Mouse (Mus musculus): ENCODE data around the gene Abhd14b. TPM values are rescaled to one million over a fixed set of nuclear protein-coding genes. Genes with fewer than 3 reads are reported as not detected.
A peak's percentile ranks its signal among the peaks of the same experiment; 100 is the strongest.

The Abhd14b gene
- total RNA-seq (2021) = 10 to 100 TPM; 13.9 to 17.0 TPM
- long read RNA-seq, experiment 1, transcript Abhd14b-201 (4 exons, 1,745 nt) = major isoform, 7 of 18 reads
- long read RNA-seq, experiment 1, partial matches to known transcripts = 3 of 18 reads
- long read RNA-seq, experiment 1, other reads (novel, unspliced or antisense) = 6 of 18 reads
- long read RNA-seq, experiment 2, transcript Abhd14b-201 (4 exons, 1,745 nt) = major isoform, 8 of 18 reads
- long read RNA-seq, experiment 2, partial matches to known transcripts = 5 of 18 reads
- long read RNA-seq, experiment 2, other reads (novel, unspliced or antisense) = 4 of 18 reads

GRCm38 (mm10) chr9:106447348-106447747, at the start of gene Abhd14b, which contains the start of gene Abhd14a:
Gene Abhd14b (plus strand): TSS chr9:106447459.
Gene Abhd14a (minus strand): TSS chr9:106447678.
- TF ChIP-seq CTCF (conservative IDR thresholded peaks at IDR 0.05) = peak; percentile 72
- peak; percentile 89 to 93 for DNase-seq (ENCODE audit: low spot score in 2 of 2)
- Histone ChIP-seq H3K4me3 (peak within 1 kb of the TSS; percentile 80), H3K27ac (peak within 1 kb of the TSS; percentile 93)

DNA sequence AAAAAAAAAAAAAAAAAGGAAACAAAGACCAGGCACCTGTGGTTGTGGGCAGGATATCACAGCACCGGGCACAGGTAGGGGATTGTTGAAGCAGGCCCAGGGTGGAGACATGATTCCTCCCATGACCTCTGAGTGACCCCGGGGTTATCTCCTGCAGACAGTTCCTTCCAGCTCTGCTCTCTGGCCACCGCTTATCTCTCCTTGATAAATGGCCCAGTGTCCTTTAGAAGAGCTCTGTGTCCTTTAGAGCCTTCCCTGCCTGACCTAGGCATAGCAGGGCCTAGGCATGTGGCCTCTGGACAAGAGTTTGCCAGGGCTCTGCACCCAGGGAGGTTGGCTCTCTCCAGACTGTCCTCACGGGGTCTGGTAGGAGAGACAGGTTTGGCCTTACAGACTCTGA, 49.5 kb upstream of the Abhd14b start:
- no peak for DNase-seq (ENCODE audit: low spot score in 2 of 2)
- no peak for TF ChIP-seq CTCF (conservative IDR thresholded peaks at IDR 0.05)
- Histone ChIP-seq H3K4me3 (no peak overlapping the region), H3K27ac (no peak overlapping the region)

GRCm38 (mm10) chr9:106398667-106399311, 48.5 kb upstream of the Abhd14b start:
- DNase-seq (ENCODE audit: low spot score in 2 of 2) = no peak
- no peak overlapping the region for H3K27ac ChIP-seq
- no peak for TF ChIP-seq CTCF (conservative IDR thresholded peaks at IDR 0.05)
- H3K4me3 ChIP-seq = no peak overlapping the region

DNA sequence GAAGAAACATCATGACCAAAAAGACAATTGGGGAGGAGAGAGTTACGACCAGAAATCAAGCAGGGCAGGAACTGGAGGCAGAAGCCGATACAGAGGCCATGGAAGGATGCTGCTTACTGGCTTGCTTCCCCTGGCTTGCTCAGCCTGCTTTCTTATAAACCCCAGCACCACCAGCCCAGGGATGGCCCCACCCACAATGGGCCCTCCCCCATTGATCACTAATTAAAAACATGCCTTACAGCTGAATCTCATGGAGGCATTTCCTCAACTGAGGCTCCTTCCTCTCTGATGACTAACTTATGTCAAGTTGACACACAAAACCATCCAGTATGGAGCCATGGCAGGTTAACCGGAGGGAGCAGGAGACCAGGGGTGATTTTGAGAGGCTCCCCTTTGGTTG, 47.5 kb upstream of the Abhd14b start:
- no peak for DNase-seq (ENCODE audit: low spot score in 2 of 2)
- Histone ChIP-seq H3K27ac (no peak overlapping the region; the same call in 1 of the 2 replicates), H3K4me3 (no peak overlapping the region)
- no peak for TF ChIP-seq CTCF (conservative IDR thresholded peaks at IDR 0.05)

GRCm38 (mm10) chr9:106402149-106402548, 45.1 kb upstream of the Abhd14b start:
- DNase-seq (ENCODE audit: low spot score in 2 of 2) = no peak
- H3K27ac ChIP-seq = peak overlapping the region; percentile 91
- no peak for TF ChIP-seq CTCF (conservative IDR thresholded peaks at IDR 0.05)
- H3K4me3 ChIP-seq = no peak overlapping the region

DNA sequence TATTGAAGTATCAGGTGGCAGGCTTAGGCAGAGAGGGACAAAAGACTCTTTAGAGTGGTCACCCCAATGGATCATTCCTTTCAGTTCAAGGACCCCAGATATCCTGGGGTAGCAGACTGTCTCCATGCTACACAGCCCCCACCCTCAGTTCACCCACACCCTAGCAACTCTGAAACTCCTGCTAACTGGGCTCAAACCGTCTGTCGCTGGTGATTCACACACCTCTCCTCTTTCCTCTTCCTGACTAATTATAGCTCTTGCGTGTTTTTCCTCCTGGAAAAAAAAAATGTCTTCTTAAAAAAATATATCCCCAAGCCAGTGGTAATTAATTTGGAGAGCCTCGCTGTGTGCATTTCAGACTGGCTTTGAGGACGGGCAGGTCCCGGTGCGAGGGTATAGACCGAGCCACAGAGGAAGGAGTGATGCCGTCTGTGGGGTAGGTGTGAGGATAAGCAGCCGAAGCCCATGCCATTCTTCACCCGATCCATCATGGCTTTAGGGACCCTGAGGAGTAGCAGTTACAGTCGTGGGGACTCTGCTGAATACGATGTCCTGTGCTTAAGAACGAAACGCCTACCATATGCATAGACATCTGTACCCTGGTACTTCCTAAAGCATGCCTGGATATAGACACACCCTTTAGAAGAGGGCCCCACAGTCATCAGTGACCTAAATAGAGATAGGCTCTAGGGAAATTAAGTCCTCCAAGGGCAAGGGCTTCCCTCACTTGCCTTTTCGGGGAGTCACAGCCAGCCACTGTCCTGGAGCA, 44.5 kb upstream of the Abhd14b start:
- peak in 1 of 2 experiments; percentile 74 for DNase-seq (ENCODE audit: low spot score in 2 of 2)
- TF ChIP-seq CTCF (conservative IDR thresholded peaks at IDR 0.05) = no peak
- H3K4me3 ChIP-seq = no peak overlapping the region
- H3K27ac ChIP-seq = peak overlapping the region; percentile 91

GRCm38 (mm10) chr9:106405275-106405674, 42.0 kb upstream of the Abhd14b start:
- H3K27ac ChIP-seq = no peak overlapping the region
- H3K4me3 ChIP-seq = no peak overlapping the region
- no peak for TF ChIP-seq CTCF (conservative IDR thresholded peaks at IDR 0.05)
- no peak for DNase-seq (ENCODE audit: low spot score in 2 of 2)

- Histone ChIP-seq H3K4me3 (no peak overlapping the region), H3K27ac (peak overlapping the region; percentile 57)
- no peak for TF ChIP-seq CTCF (conservative IDR thresholded peaks at IDR 0.05)
- no peak for DNase-seq (ENCODE audit: low spot score in 2 of 2)
These were observed 40.7 kb upstream of the Abhd14b start for GRCm38 (mm10) chr9:106406443-106407078.

DNA sequence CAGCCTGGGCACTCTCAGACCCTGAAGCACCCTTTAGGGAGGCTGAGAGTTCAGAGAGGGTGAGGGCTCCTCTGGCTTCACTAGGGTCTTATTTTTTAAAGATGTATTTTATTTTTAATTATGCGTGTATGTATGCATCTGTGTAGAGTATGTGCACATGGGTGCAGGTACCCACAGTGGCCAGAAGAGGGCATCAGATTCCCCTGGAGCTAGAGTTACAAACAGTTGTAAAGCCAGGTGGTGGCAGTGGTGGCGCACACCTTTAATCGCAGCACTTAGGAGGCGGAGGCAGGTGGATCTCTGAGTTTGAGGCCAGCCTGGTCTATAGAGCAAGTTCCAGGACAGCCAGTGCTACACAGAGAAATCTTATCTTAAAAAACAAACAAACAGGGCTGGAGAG, 38.2 kb upstream of the Abhd14b start:
- TF ChIP-seq CTCF (conservative IDR thresholded peaks at IDR 0.05) = peak; percentile 52
- DNase-seq (ENCODE audit: low spot score in 2 of 2) = no peak
- Histone ChIP-seq H3K4me3 (no peak overlapping the region), H3K27ac (no peak overlapping the region)

- Histone ChIP-seq H3K4me3 (no peak overlapping the region), H3K27ac (no peak overlapping the region)
- TF ChIP-seq CTCF (conservative IDR thresholded peaks at IDR 0.05) = no peak
- no peak for DNase-seq (ENCODE audit: low spot score in 2 of 2)
These were observed 37.1 kb upstream of the Abhd14b start for GRCm38 (mm10) chr9:106410086-106410650.

- Histone ChIP-seq H3K27ac (no peak overlapping the region; the same call in 1 of the 2 replicates), H3K4me3 (no peak overlapping the region)
- no peak for TF ChIP-seq CTCF (conservative IDR thresholded peaks at IDR 0.05)
- DNase-seq (ENCODE audit: low spot score in 2 of 2) = no peak
These were observed 36.1 kb upstream of the Abhd14b start for GRCm38 (mm10) chr9:106411091-106411594.

DNA sequence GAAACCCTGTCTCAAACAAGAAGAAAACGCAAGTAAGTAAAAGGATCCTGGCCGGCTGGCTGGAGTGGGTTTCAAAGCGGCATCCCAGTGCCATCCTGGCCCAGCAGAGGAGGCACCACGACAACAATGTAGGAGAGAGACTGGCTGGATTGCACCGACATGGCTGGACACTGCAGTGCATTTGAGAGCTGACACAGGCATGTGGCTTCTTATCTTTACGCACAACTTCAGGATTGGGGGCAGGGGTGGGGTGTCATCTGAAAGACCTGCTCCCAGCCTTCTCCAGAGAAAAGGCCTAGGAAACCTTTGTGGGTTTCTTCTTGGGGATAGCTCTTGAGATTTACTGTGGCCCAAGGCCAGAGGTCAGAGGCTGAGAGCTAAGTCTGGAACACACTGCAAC, 35.5 kb upstream of the Abhd14b start:
- no peak for TF ChIP-seq CTCF (conservative IDR thresholded peaks at IDR 0.05)
- no peak for DNase-seq (ENCODE audit: low spot score in 2 of 2)
- Histone ChIP-seq H3K4me3 (no peak overlapping the region), H3K27ac (no peak overlapping the region)
